ENCODE assay signal across 13 mouse cellular contexts in the genomic region with DNA sequence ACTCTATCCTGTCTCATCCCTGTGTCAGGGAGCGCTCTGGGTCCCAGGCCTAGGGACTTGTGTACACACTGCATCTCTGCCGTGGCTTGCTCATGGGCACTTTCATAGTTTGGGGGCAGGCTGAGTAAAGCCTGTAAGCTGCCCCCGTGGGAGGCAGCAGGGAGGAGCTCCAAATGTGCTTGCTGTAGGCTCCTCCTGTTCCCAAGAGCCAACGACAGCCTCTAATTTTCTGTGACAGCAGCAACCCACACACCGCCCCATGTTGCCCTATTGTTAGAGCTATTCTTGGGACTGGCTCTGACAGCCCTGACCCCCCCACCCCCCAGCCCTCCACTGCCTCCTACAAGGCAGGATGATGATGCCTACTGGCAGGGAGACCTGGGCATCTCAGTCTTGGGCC. TPM values are rescaled to one million over a fixed set of nuclear protein-coding genes. Genes with fewer than 3 reads are reported as not detected.
DNase-seq lines count a peak whose midpoint lies in the region; ATAC-seq and TF ChIP-seq lines count a peak whose summit lies in the region.
"Had no signal": no experiment of that assay in that cellular context is flagged by ENCODE, and none has a peak within 500 bp of the region (broad histone marks: within the 10 kb centered on the region; RNA-seq: fewer than 3 reads in every experiment).

No protein-coding gene starts in this region.

- peaks cover 8% of the 10 kb centered on the region; the same call in 1 of the 2 replicates for H3K4me1 ChIP-seq in hindbrain, embryonic 11.5 days (replicated peaks; ENCODE audit: control insufficient read depth, insufficient read depth, low read length)
- peaks cover 22% of the 10 kb centered on the region for H3K4me1 ChIP-seq in hindbrain, embryonic 16.5 days (ENCODE audit: control insufficient read depth, insufficient read depth, low read depth, low read length)
- H3K4me1 ChIP-seq in spleen, adult 2 months (ENCODE audit: control insufficient read depth, insufficient read depth, insufficient read length): peaks cover 11% of the 10 kb centered on the region; the same call in 1 of the 2 replicates

- no peak for TF ChIP-seq CTCF in spleen, adult 2 months (IDR thresholded peaks at IDR 0.05; ENCODE audit: extremely low read depth, insufficient read depth, insufficient read length, insufficient replicate concordance)

- H3K27me3 ChIP-seq in hindbrain, embryonic 11.5 days (ENCODE audit: control insufficient read depth, insufficient read depth, low read length): no peaks in the 10 kb centered on the region
- H3K27me3 ChIP-seq in hindbrain, embryonic 16.5 days (replicated peaks; ENCODE audit: control insufficient read depth, insufficient read depth, low read length): no peaks in the 10 kb centered on the region
- H3K27me3 ChIP-seq in spleen, adult 2 months (ENCODE audit: control insufficient read depth, insufficient read depth, low read length): no peaks in the 10 kb centered on the region
- H3K27me3 ChIP-seq: embryonic facial prominence, embryonic 13.5 days had no signal

- no peaks in the 10 kb centered on the region for H3K9me3 ChIP-seq in hindbrain, embryonic 11.5 days (ENCODE audit: control insufficient read depth, low read length)
- H3K9me3 ChIP-seq in hindbrain, embryonic 16.5 days (ENCODE audit: control insufficient read depth, low read length): no peaks in the 10 kb centered on the region
- H3K9me3 ChIP-seq: embryonic facial prominence, embryonic 13.5 days; megakaryocyte, embryonic 14.5 days had no signal

- no peak for TF ChIP-seq POLR2A in spleen, adult 2 months (IDR thresholded peaks at IDR 0.05; ENCODE audit: low read depth, low read length)

- no peak overlapping the region for H3K4me2 ChIP-seq in hindbrain, embryonic 11.5 days (replicated peaks; ENCODE audit: low read depth, low read length)
- H3K4me2 ChIP-seq in hindbrain, embryonic 16.5 days (ENCODE audit: low read length): no peak overlapping the region
- H3K4me2 ChIP-seq: embryonic facial prominence, embryonic 13.5 days had no signal

- no peak overlapping the region for H3K9ac ChIP-seq in hindbrain, embryonic 11.5 days (ENCODE audit: low read depth, low read length)
- no peak overlapping the region for H3K9ac ChIP-seq in hindbrain, embryonic 16.5 days (ENCODE audit: low read depth, low read length)
- H3K9ac ChIP-seq: embryonic facial prominence, embryonic 13.5 days had no signal

- 0 out of 2 replicates have a peak overlapping the region, but pooled peaks have one; percentile 9 for H3K27ac ChIP-seq in hindbrain, embryonic 11.5 days (ENCODE audit: low read depth, low read length)
- H3K27ac ChIP-seq in hindbrain, embryonic 16.5 days (ENCODE audit: low read depth, low read length): no peak overlapping the region
- H3K27ac ChIP-seq in spleen, adult 2 months (ENCODE audit: insufficient read depth, low read length): peak overlapping the region; percentile 32; the same call in 1 of the 2 replicates
- H3K27ac ChIP-seq: embryonic facial prominence, embryonic 13.5 days; kidney, postnatal 0 days had no signal

- no peak for DNase-seq in frontal cortex, postnatal 14 days (ENCODE audit: low spot score in 2 of 2)
- no peak for DNase-seq in hindbrain, embryonic 11.5 days (ENCODE audit: low spot score)
- DNase-seq in spleen, adult 2 months (ENCODE audit: low read depth in 1 of 2, low spot score in 2 of 2): no peak
- DNase-seq in spleen, postnatal 36 days (ENCODE audit: low spot score in 2 of 2): no peak
- peak; percentile 79 for DNase-seq in telencephalon, adult 2 months (ENCODE audit: low read depth, low spot score)
- DNase-seq in right cerebral cortex, postnatal 4 days: no peak
- DNase-seq: B cell, adult 2 months; liver had no signal

- WGBS in hindbrain, embryonic 11.5 days: 76% methylated on average over 5 of the region's 5 CpGs
- 74% methylated on average over 5 of the region's 5 CpGs for WGBS in hindbrain, embryonic 16.5 days
- WGBS in spleen, adult 2 months: 86% methylated on average over 5 of the region's 5 CpGs

- ATAC-seq in frontal cortex, adult (ENCODE audit: low TSS enrichment): peak; percentile 22
- no peak for ATAC-seq in hindbrain, embryonic 11.5 days (ENCODE audit: low FRiP score)
- ATAC-seq in hindbrain, embryonic 16.5 days: no peak

- no peak overlapping the region for H3K4me3 ChIP-seq in hindbrain, embryonic 11.5 days (ENCODE audit: low read depth, low read length)
- no peak overlapping the region for H3K4me3 ChIP-seq in hindbrain, embryonic 16.5 days (ENCODE audit: low read length)
- H3K4me3 ChIP-seq in spleen, adult 2 months (ENCODE audit: extremely low read depth, insufficient read depth, insufficient read length): no peak overlapping the region
- H3K4me3 ChIP-seq: embryonic facial prominence, embryonic 13.5 days; megakaryocyte, embryonic 14.5 days had no signal

- H3K36me3 ChIP-seq in hindbrain, embryonic 11.5 days (ENCODE audit: control insufficient read depth, insufficient read depth, low read length): no peaks in the 10 kb centered on the region
- H3K36me3 ChIP-seq in hindbrain, embryonic 16.5 days (ENCODE audit: control insufficient read depth, insufficient read depth, low read length): no peaks in the 10 kb centered on the region
- peaks cover 9% of the 10 kb centered on the region; the same call in 1 of the 2 replicates for H3K36me3 ChIP-seq in spleen, adult 2 months (ENCODE audit: control insufficient read depth, insufficient read depth, low read length)

RNA-seq across cellular contexts. Expression of gene Trmt61a, which starts 4.1 kb away (rescaled TPM):
- polyA plus RNA-seq in hindbrain, embryonic 11.5 days (2014; fragmentation: Nextera tagmentation; extraction: Ambion mirVana): 4.5 and 5.0 TPM in 2 replicates
- polyA plus RNA-seq in hindbrain, embryonic 16.5 days (2015; fragmentation: Nextera tagmentation; extraction: Ambion mirVana): 8.8 and 11.1 TPM in 2 replicates
- 40.6 and 48.1 TPM in 2 replicates for polyA plus RNA-seq in spleen, adult 2 months (2012; rRNA removed)

RNA-seq across cellular contexts. Expression of gene Ckb, which starts 9.9 kb away (rescaled TPM):
- polyA plus RNA-seq in hindbrain, embryonic 11.5 days (2014; fragmentation: Nextera tagmentation; extraction: Ambion mirVana): 2,103 and 2,160 TPM in 2 replicates
- 1,949 and 2,238 TPM in 2 replicates for polyA plus RNA-seq in hindbrain, embryonic 16.5 days (2015; fragmentation: Nextera tagmentation; extraction: Ambion mirVana)
- 139 and 197 TPM in 2 replicates for polyA plus RNA-seq in spleen, adult 2 months (2012; rRNA removed)

RNA-seq across cellular contexts. Expression of gene Bag5, which starts 31.1 kb away (rescaled TPM):
- 61.5 and 63.3 TPM in 2 replicates for polyA plus RNA-seq in hindbrain, embryonic 11.5 days (2014; fragmentation: Nextera tagmentation; extraction: Ambion mirVana)
- 65.3 and 65.7 TPM in 2 replicates for polyA plus RNA-seq in hindbrain, embryonic 16.5 days (2015; fragmentation: Nextera tagmentation; extraction: Ambion mirVana)
- 6.2 and 7.7 TPM in 2 replicates for polyA plus RNA-seq in spleen, adult 2 months (2012; rRNA removed)

RNA-seq across cellular contexts. Expression of gene Apopt1, which starts 31.1 kb away (rescaled TPM):
- 52.5 and 54.2 TPM in 2 replicates for polyA plus RNA-seq in hindbrain, embryonic 11.5 days (2014; fragmentation: Nextera tagmentation; extraction: Ambion mirVana)
- 52.9 and 54.7 TPM in 2 replicates for polyA plus RNA-seq in hindbrain, embryonic 16.5 days (2015; fragmentation: Nextera tagmentation; extraction: Ambion mirVana)
- 22.2 and 33.3 TPM in 2 replicates for polyA plus RNA-seq in spleen, adult 2 months (2012; rRNA removed)
